Mouse (Mus musculus): ENCODE measurements around the gene Ptk7.

GRCm38 (mm10) chr17:46605126-46605525 is 24.2 kb downstream of the Ptk7 start:
- no peak for TF ChIP-seq POLR2A (IDR thresholded peaks at IDR 0.05; ENCODE audit: low read depth, low read length)
- TF ChIP-seq CTCF (IDR thresholded peaks at IDR 0.05; ENCODE audit: extremely low read depth, insufficient read length, insufficient replicate concordance, low read depth, low read length): no peak

Data from small intestine, adult 2 months (tissue).